Mouse (Mus musculus) telencephalon, adult 2 months (tissue): ENCODE measurements at regions not wholly inside any gene's neighbourhood (a gene's known extent, or its start where the extent isn't known, plus 50 kb on each side); places are given as distances from the start of the nearest gene placed in this dataset.

Source experiments
- DNase-seq: peaks from one replicate; pipeline ENCODE4 v3.0.0-alpha.2; 2011; ENCODE audit warnings: low read depth, low spot score

DNA sequence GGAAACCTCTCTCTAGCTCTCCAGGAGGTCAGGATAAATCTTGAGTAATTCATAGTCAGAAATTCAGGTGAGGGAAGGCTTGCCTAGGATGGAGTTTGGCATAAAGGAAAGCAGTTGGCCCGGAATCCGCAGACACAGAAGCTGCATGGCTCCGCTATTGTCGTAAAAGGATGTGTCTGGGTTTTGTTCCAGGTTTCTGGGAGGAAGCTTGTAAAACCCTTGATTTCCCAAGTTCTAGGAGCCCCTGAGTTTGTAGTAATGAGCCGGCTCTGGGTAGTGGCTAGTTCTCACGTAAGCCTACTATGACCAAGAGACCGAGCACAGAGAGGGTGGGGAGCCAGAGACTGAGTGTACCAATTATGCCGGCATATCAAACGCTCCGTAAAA lies 52.7 kb upstream of the Gm21915 start:
- DNase-seq, result no peak

- no peak for DNase-seq
Measured at GRCm38 (mm10) chr9:40617036-40617675, 53.3 kb upstream of the Gm21915 start.

GRCm38 (mm10) chr9:40616426-40617035 lies 53.9 kb upstream of the Gm21915 start:
- peak; percentile 75 for DNase-seq

- no peak for DNase-seq
Measured at GRCm38 (mm10) chr9:40615891-40616290, 54.5 kb upstream of the Gm21915 start.

DNA sequence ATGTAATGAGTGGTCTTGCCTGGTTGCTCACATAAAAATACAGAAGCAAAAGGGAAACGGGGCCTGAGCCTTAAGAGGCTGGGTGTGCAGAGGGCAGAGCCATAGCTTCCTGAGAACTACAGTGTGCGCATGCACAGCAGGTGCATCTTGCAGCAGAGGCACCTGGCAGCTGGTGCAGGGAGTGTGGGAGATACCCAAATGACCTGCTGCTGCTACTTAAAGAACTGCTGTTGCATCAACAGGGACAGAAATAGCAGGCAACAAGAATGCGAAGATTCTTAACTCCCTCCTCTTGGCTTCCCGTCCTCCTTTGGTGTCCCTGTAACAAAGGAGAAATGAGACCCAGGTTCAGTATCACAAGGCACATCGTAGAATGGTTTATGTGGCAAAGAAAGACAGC lies 56.3 kb upstream of the Gm21915 start:
- no peak for DNase-seq

GRCm38 (mm10) chr9:40613182-40613581 lies 57.2 kb upstream of the Gm21915 start:
- DNase-seq, result no peak

DNA sequence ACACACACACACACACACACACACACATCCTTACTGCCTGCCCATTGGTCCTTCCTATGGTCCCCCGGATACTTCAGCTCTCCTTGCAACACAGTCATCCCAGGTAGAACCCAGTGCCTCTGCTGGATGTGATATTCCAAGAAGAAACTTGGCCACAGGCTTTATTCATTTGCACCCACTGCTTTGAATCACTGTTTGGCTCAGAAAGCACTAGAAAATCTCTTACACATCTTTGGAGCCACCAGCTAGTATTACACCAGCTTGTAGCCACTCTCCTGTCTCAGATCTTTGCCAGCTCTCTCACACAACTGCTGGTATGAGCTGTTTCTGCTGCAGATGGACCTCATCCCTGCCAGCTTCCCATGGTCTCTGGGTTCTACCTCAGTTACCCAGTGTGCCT lies 57.7 kb upstream of the Gm21915 start:
- no peak for DNase-seq

- DNase-seq, result no peak
Measured at GRCm38 (mm10) chr9:40612312-40612711, 58.1 kb upstream of the Gm21915 start.

GRCm38 (mm10) chr9:40611626-40612025 lies 58.8 kb upstream of the Gm21915 start:
- DNase-seq, result no peak

DNA sequence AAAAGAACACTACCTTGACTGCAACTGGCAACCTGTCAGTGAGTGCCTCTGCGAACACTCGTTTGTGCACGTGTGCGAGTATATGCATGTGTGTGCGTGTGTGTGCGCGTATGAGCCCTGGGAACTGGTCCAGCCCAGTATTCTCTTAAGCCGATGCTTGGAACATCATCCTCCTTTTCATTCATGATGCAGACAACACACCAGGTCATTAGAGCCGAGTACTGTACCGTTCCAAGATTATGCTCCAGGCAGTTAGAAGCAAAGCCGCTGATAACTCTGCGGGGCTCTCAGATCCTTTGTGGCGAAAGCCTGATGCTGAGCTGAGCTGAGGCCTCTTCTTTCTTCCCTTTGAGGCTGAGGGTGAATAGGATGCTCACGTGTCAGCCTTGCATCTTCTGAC lies 61.8 kb upstream of the Gm21915 start:
- DNase-seq, result no peak

- no peak for DNase-seq
Measured at GRCm38 (mm10) chr9:40607941-40608340, 62.5 kb upstream of the Gm21915 start.

- no peak for DNase-seq
Measured at GRCm38 (mm10) chr9:40603521-40603920, 66.9 kb upstream of the Gm21915 start.

- no peak for DNase-seq
Measured at GRCm38 (mm10) chr9:40598431-40598831, 67.2 kb upstream of the Gramd1b start.

- no peak for DNase-seq
Measured at GRCm38 (mm10) chr9:40587421-40587820, 56.2 kb upstream of the Gramd1b start.

GRCm38 (mm10) chr9:40586581-40586980 lies 55.4 kb upstream of the Gramd1b start:
- no peak for DNase-seq

DNA sequence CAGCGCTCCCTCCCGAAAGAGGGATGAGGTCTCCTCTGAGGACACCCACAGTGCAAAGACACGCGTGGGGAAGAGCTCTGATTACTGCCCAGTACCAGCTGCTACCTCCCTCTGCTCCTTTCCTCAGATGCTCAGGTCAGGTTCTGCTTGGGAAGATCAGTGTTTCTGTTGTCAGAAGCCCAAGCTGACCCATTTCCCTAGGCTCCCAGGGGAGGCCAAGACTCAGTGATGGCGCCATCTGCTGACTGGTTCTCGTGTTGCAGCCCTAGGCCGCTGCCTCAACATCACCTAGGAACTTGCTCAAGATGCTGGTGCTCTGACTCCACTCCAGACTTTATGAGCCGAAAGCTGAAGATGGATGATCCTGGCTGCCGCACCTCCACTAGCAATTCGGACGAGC lies 52.4 kb upstream of the Gramd1b start:
- no peak for DNase-seq

DNA sequence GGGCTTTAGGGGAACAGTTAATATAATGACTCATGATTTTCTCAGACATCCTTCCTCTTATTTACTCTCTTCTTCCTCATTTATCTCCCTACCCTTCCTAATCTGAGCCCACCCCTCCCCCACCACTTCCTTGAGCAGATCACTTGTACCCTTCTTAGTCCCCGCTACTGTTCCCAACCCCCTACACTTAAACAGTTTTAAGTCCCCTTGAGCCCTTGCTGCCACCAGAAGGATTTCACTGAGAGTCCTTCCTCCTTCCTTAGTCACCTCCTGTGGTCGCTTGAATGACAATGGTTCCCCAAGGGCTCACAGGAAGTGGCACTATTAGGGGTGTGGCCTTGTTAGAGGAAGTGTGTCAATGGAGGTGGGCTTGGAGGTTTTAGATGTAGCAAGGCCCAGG lies 50.7 kb upstream of the Gramd1b start:
- DNase-seq, result no peak
